Mouse (Mus musculus): ENCODE measurements around the gene Celsr2. TPM values are rescaled to one million over a fixed set of nuclear protein-coding genes. Genes with fewer than 3 reads are reported as not detected.

Celsr2 gene
- total RNA-seq, 2 experiments from 2014 or later, result 0.15 to 0.58 TPM

- ATAC-seq (replicated peaks; ENCODE audit: poor library complexity, severe bottlenecking), result 0 out of 2 replicates have a peak, but pooled peaks have one; percentile 34
Observed at GRCm38 (mm10) chr3:108381945-108382875, 33.1 kb downstream of the Celsr2 start.

GRCm38 (mm10) chr3:108380695-108381094 is 34.7 kb downstream of the Celsr2 start:
- peak; percentile 44; the same call in 1 of the 2 replicates for ATAC-seq (replicated peaks; ENCODE audit: poor library complexity, severe bottlenecking)

GRCm38 (mm10) chr3:108378875-108379663 is 36.3 kb downstream of the Celsr2 start:
- no peak for ATAC-seq (replicated peaks; ENCODE audit: poor library complexity, severe bottlenecking)

GRCm38 (mm10) chr3:108372691-108373090 is 42.7 kb downstream of the Celsr2 start:
- ATAC-seq (replicated peaks; ENCODE audit: poor library complexity, severe bottlenecking), result no peak

- no peak for ATAC-seq (replicated peaks; ENCODE audit: poor library complexity, severe bottlenecking)
Observed at GRCm38 (mm10) chr3:108372274-108372673, 43.1 kb downstream of the Celsr2 start.

- peak; percentile 58 for ATAC-seq (replicated peaks; ENCODE audit: poor library complexity, severe bottlenecking)
Observed at GRCm38 (mm10) chr3:108368721-108369120, 46.6 kb downstream of the Celsr2 start.

GRCm38 (mm10) chr3:108367828-108368227 is 47.5 kb downstream of the Celsr2 start:
- ATAC-seq (replicated peaks; ENCODE audit: poor library complexity, severe bottlenecking), result no peak

GRCm38 (mm10) chr3:108367173-108367572 is 48.2 kb downstream of the Celsr2 start:
- ATAC-seq (replicated peaks; ENCODE audit: poor library complexity, severe bottlenecking), result no peak

- ATAC-seq (replicated peaks; ENCODE audit: poor library complexity, severe bottlenecking), result no peak
Observed at GRCm38 (mm10) chr3:108364270-108364995, 50.9 kb downstream of the Celsr2 start, which contains the start of gene Mybphl. TSS of gene Mybphl (plus strand) at chr3:108364911.

GRCm38 (mm10) chr3:108363626-108364025 is 51.7 kb downstream of the Celsr2 start:
- ATAC-seq (replicated peaks; ENCODE audit: poor library complexity, severe bottlenecking), result no peak

GRCm38 (mm10) chr3:108360894-108361293 is 54.5 kb downstream of the Celsr2 start:
- 0 out of 2 replicates have a peak, but pooled peaks have one; percentile 17 for ATAC-seq (replicated peaks; ENCODE audit: poor library complexity, severe bottlenecking)

- ATAC-seq (replicated peaks; ENCODE audit: poor library complexity, severe bottlenecking), result no peak
Observed at GRCm38 (mm10) chr3:108358445-108358844, 56.9 kb downstream of the Celsr2 start.

- ATAC-seq (replicated peaks; ENCODE audit: poor library complexity, severe bottlenecking), result no peak
Observed at GRCm38 (mm10) chr3:108357051-108357450, 58.3 kb downstream of the Celsr2 start.

- ATAC-seq (replicated peaks; ENCODE audit: poor library complexity, severe bottlenecking), result no peak
Observed at GRCm38 (mm10) chr3:108355245-108355644, 60.1 kb downstream of the Celsr2 start.

GRCm38 (mm10) chr3:108348376-108348775 is 67.0 kb downstream of the Celsr2 start:
- ATAC-seq (replicated peaks; ENCODE audit: poor library complexity, severe bottlenecking), result peak; percentile 42; the same call in 1 of the 2 replicates

GRCm38 (mm10) chr3:108345855-108346254 is 69.5 kb downstream of the Celsr2 start:
- peak; percentile 87 for ATAC-seq (replicated peaks; ENCODE audit: poor library complexity, severe bottlenecking)

GRCm38 (mm10) chr3:108342185-108342584 is 73.2 kb downstream of the Celsr2 start:
- ATAC-seq (replicated peaks; ENCODE audit: poor library complexity, severe bottlenecking), result no peak

- no peak for ATAC-seq (replicated peaks; ENCODE audit: poor library complexity, severe bottlenecking)
Observed at GRCm38 (mm10) chr3:108341040-108341439, 74.3 kb downstream of the Celsr2 start.

Measured in granulocyte monocyte progenitor cell, adult 5-6 weeks (primary cell).